Mouse (Mus musculus): ENCODE data around the gene Gli1.

Gli1 gene

GRCm38 (mm10) chr10:127291881-127292638 lies 49.7 kb downstream of the Gli1 start:
- DNase-seq (ENCODE audit: low read depth, low spot score) = no peak

- peak; percentile 61 for DNase-seq (ENCODE audit: low read depth, low spot score)
These were observed 50.6 kb downstream of the Gli1 start for GRCm38 (mm10) chr10:127290930-127291880.

GRCm38 (mm10) chr10:127290307-127290929 lies 51.4 kb downstream of the Gli1 start:
- peak; percentile 100 for DNase-seq (ENCODE audit: low read depth, low spot score)

- DNase-seq (ENCODE audit: low read depth, low spot score) = peak; percentile 51
These were observed 52.1 kb downstream of the Gli1 start for GRCm38 (mm10) chr10:127289573-127290191.

- DNase-seq (ENCODE audit: low read depth, low spot score) = peak; percentile 88
These were observed 52.8 kb downstream of the Gli1 start, which contains the start of gene Mbd6 for GRCm38 (mm10) chr10:127288800-127289572. Gene Mbd6, minus strand, starts transcription at chr10:127289018.

- no peak for DNase-seq (ENCODE audit: low read depth, low spot score)
These were observed 53.4 kb downstream of the Gli1 start for GRCm38 (mm10) chr10:127288328-127288799.

GRCm38 (mm10) chr10:127287936-127288293 lies 53.9 kb downstream of the Gli1 start:
- DNase-seq (ENCODE audit: low read depth, low spot score) = no peak

GRCm38 (mm10) chr10:127287271-127287935 lies 54.4 kb downstream of the Gli1 start:
- DNase-seq (ENCODE audit: low read depth, low spot score) = no peak

- DNase-seq (ENCODE audit: low read depth, low spot score) = peak; percentile 45
These were observed 55.0 kb downstream of the Gli1 start for GRCm38 (mm10) chr10:127286730-127287129.

GRCm38 (mm10) chr10:127286194-127286593 lies 55.6 kb downstream of the Gli1 start:
- no peak for DNase-seq (ENCODE audit: low read depth, low spot score)

GRCm38 (mm10) chr10:127285644-127286043 lies 56.1 kb downstream of the Gli1 start:
- DNase-seq (ENCODE audit: low read depth, low spot score) = no peak

GRCm38 (mm10) chr10:127284724-127285500 lies 56.9 kb downstream of the Gli1 start:
- no peak for DNase-seq (ENCODE audit: low read depth, low spot score)

- no peak for DNase-seq (ENCODE audit: low read depth, low spot score)
These were observed 57.6 kb downstream of the Gli1 start for GRCm38 (mm10) chr10:127284105-127284622.

GRCm38 (mm10) chr10:127282620-127283215 lies 59.1 kb downstream of the Gli1 start:
- no peak for DNase-seq (ENCODE audit: low read depth, low spot score)

- DNase-seq (ENCODE audit: low read depth, low spot score) = no peak
These were observed 60.5 kb downstream of the Gli1 start for GRCm38 (mm10) chr10:127281316-127281715.
